Mouse (Mus musculus): Measurements from ENCODE around the gene Pcsk6. TPM values are rescaled to one million over a fixed set of nuclear protein-coding genes. Genes with fewer than 3 reads are reported as not detected.

Gene Pcsk6
- total and polyA plus RNA-seq, 3 experiments: 0.01 TPM; not detected in 2

DNA sequence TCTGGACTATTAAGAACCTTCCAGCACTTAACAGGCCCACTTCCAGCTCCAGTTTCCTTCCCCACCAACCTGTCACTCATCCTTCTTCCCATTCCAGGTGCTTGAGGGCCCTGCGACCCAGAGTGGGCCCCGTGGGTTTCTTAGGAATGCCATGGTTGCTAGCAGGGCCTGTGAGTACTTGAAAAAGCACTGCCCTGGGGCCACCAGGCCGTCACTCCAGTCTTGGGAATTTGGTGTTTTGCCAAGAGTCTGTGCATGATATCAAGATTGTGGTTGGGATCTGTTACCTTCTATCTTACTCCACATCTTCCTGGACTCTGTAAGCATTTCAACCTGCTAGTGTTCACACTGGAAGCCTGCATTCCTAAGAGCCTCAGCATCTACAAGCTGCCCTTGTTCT is 120.5 kb downstream of the Pcsk6 start:
- Histone ChIP-seq H3K36me3 (ENCODE audit: control insufficient read depth in 1 of 2, insufficient read depth in 2 of 2, low read length in 2 of 2) (no peaks in the 10 kb centered on the region), H3K27ac (ENCODE audit: control insufficient read depth, low read depth, low read length) (no peak overlapping the region), H3K4me3 (ENCODE audit: control insufficient read depth in 1 of 2, insufficient read depth in 1 of 2, low read depth in 2 of 2, low read length in 2 of 2) (no peak overlapping the region), H3K9ac (ENCODE audit: control insufficient read depth, low read depth, low read length, poor library complexity, severe bottlenecking) (no peak overlapping the region), H3K79me2 (ENCODE audit: control insufficient read depth, insufficient read depth, low read length, poor library complexity) (no peaks in the 10 kb centered on the region), H3K27me3 (ENCODE audit: control insufficient read depth in 1 of 2, insufficient read depth in 2 of 2, low read length in 2 of 2) (peaks cover 0 to 2% of the 10 kb centered on the region in 2 experiments; a peak in 2 of 4 replicates), H3K4me1 (ENCODE audit: control insufficient read depth in 1 of 2, insufficient read depth in 2 of 2, low read length in 2 of 2) (no peaks in the 10 kb centered on the region), H3K9me3 (replicated peaks; ENCODE audit: insufficient read depth, low read length) (no peaks in the 10 kb centered on the region)
- no peak for DNase-seq (ENCODE audit: low read depth, low spot score)
- TF ChIP-seq SMC3 (IDR thresholded peaks at IDR 0.05; ENCODE audit: low read depth, low read length) (no peak), E2F4 (IDR thresholded peaks at IDR 0.05; ENCODE audit: borderline replicate concordance, low read depth, low read length) (no peak), ELF1 (IDR thresholded peaks at IDR 0.05; ENCODE audit: low read depth, low read length) (no peak), NRF1 (IDR thresholded peaks at IDR 0.05; ENCODE audit: insufficient read depth, low read depth, low read length, poor library complexity, severe bottlenecking) (no peak), USF2 (IDR thresholded peaks at IDR 0.05; ENCODE audit: borderline replicate concordance in 1 of 2, insufficient read depth in 1 of 2, low read depth in 1 of 2, low read length in 2 of 2) (no peak), KAT2A (conservative IDR thresholded peaks at IDR 0.05; ENCODE audit: low read depth, low read length) (no peak), SIN3A (IDR thresholded peaks at IDR 0.05; ENCODE audit: low read length) (no peak), TAL1 (IDR thresholded peaks at IDR 0.05; ENCODE audit: low read length) (no peak), ZMIZ1 (IDR thresholded peaks at IDR 0.05; ENCODE audit: low read depth, low read length) (no peak), MAZ (IDR thresholded peaks at IDR 0.05; ENCODE audit: low read depth, low read length) (no peak), ZC3H11A (IDR thresholded peaks at IDR 0.05; ENCODE audit: low read depth, low read length) (no peak), EP300 (IDR thresholded peaks at IDR 0.05; ENCODE audit: low read depth in 1 of 2, low read length in 2 of 2) (no peak), MEF2A (IDR thresholded peaks at IDR 0.05; ENCODE audit: extremely low read depth, insufficient replicate concordance, low read depth, low read length, poor library complexity, severe bottlenecking) (no peak), GATA1 (IDR thresholded peaks at IDR 0.05; ENCODE audit: low read depth, low read length) (no peak), CHD1 (IDR thresholded peaks at IDR 0.05; ENCODE audit: low read depth, low read length) (no peak)

GRCm38 (mm10) chr7:65988249-65988648 is 126.7 kb downstream of the Pcsk6 start:
- TF ChIP-seq TBP (IDR thresholded peaks at IDR 0.05; ENCODE audit: low read depth, low read length) (no peak), E2F4 (IDR thresholded peaks at IDR 0.05; ENCODE audit: borderline replicate concordance, low read depth, low read length) (no peak), POLR2AphosphoS2 (IDR thresholded peaks at IDR 0.05; ENCODE audit: low read length) (no peak), MYC (IDR thresholded peaks at IDR 0.05; ENCODE audit: low read depth, low read length) (no peak), SIN3A (IDR thresholded peaks at IDR 0.05; ENCODE audit: low read length) (no peak), ELF1 (IDR thresholded peaks at IDR 0.05; ENCODE audit: low read depth, low read length) (no peak), CTCF (IDR thresholded peaks at IDR 0.05 in 2 of 3, conservative IDR thresholded peaks at IDR 0.05 in 1 of 3; ENCODE audit: control insufficient read depth in 1 of 3, insufficient read depth in 1 of 3, low read depth in 2 of 3, low read length in 3 of 3, poor library complexity in 1 of 3, severe bottlenecking in 1 of 3) (no peak), MAZ (IDR thresholded peaks at IDR 0.05; ENCODE audit: low read depth, low read length) (no peak), USF1 (IDR thresholded peaks at IDR 0.05; ENCODE audit: low read depth, low read length) (no peak), NRF1 (IDR thresholded peaks at IDR 0.05; ENCODE audit: insufficient read depth, low read depth, low read length, poor library complexity, severe bottlenecking) (no peak), SMC3 (IDR thresholded peaks at IDR 0.05; ENCODE audit: low read depth, low read length) (no peak), USF2 (IDR thresholded peaks at IDR 0.05; ENCODE audit: borderline replicate concordance in 1 of 2, insufficient read depth in 1 of 2, low read depth in 1 of 2, low read length in 2 of 2) (no peak), ETS1 (IDR thresholded peaks at IDR 0.05; ENCODE audit: low read depth, low read length) (no peak), RAD21 (IDR thresholded peaks at IDR 0.05; ENCODE audit: low read depth, low read length) (no peak), ZKSCAN1 (IDR thresholded peaks at IDR 0.05; ENCODE audit: low read depth, low read length) (no peak), GATA1 (IDR thresholded peaks at IDR 0.05; ENCODE audit: low read depth, low read length) (no peak), JUND (IDR thresholded peaks at IDR 0.05; ENCODE audit: low read depth, low read length) (no peak), BHLHE40 (IDR thresholded peaks at IDR 0.05; ENCODE audit: borderline replicate concordance, low read depth, low read length) (no peak), TAL1 (IDR thresholded peaks at IDR 0.05; ENCODE audit: low read length) (no peak), HCFC1 (IDR thresholded peaks at IDR 0.05; ENCODE audit: low read depth, low read length) (no peak)
- no peaks in the 10 kb centered on the region for H3K36me3 ChIP-seq (ENCODE audit: control insufficient read depth in 1 of 2, insufficient read depth in 2 of 2, low read length in 2 of 2)
- no peak overlapping the region for H3K9ac ChIP-seq (ENCODE audit: control insufficient read depth, low read depth, low read length, poor library complexity, severe bottlenecking)
- DNase-seq (ENCODE audit: low read depth, low spot score): no peak
- no peak overlapping the region for H3K27ac ChIP-seq (ENCODE audit: control insufficient read depth, low read depth, low read length)
- no peaks in the 10 kb centered on the region for H3K4me1 ChIP-seq (ENCODE audit: control insufficient read depth in 1 of 2, insufficient read depth in 2 of 2, low read length in 2 of 2)
- no peaks in the 10 kb centered on the region for H3K9me3 ChIP-seq (replicated peaks; ENCODE audit: insufficient read depth, low read length)
- no peaks in the 10 kb centered on the region for H3K79me2 ChIP-seq (ENCODE audit: control insufficient read depth, insufficient read depth, low read length, poor library complexity)
- no peaks in the 10 kb centered on the region; a peak in 1 of 4 replicates for H3K27me3 ChIP-seq (ENCODE audit: control insufficient read depth in 1 of 2, insufficient read depth in 2 of 2, low read length in 2 of 2)
- H3K4me3 ChIP-seq (ENCODE audit: control insufficient read depth in 1 of 2, insufficient read depth in 1 of 2, low read depth in 2 of 2, low read length in 2 of 2): no peak overlapping the region
